Mouse (Mus musculus): ENCODE measurements around the gene Gm17364. TPM values are rescaled to one million over a fixed set of nuclear protein-coding genes. Genes with fewer than 3 reads are reported as not detected.

Gene Gm17364
- total RNA-seq (2014; rRNA removed; ENCODE audit: low replicate concordance) (not detected in 2 replicates), polyA plus RNA-seq (2015; fragmentation: Nextera tagmentation; extraction: Ambion mirVana) (not detected in 2 replicates)

- no peak within 1 kb of the TSS for H3K9ac ChIP-seq (replicated peaks; ENCODE audit: low read depth, low read length)
- no peaks in the 10 kb centered on the region for H3K9me3 ChIP-seq (replicated peaks; ENCODE audit: control insufficient read depth, low read length)
- H3K36me3 ChIP-seq (replicated peaks; ENCODE audit: control insufficient read depth, insufficient read depth, low read length), result peaks cover 17% of the 10 kb centered on the region; the same call in 1 of the 2 replicates
- no peaks in the 10 kb centered on the region for H3K4me1 ChIP-seq (ENCODE audit: control insufficient read depth, insufficient read depth)
- H3K4me3 ChIP-seq (ENCODE audit: low read depth, low read length), result no peak within 1 kb of the TSS
- TF ChIP-seq EP300 (IDR thresholded peaks at IDR 0.05; ENCODE audit: low read depth), result no peak
- TF ChIP-seq CTCF (IDR thresholded peaks at IDR 0.05; ENCODE audit: low read depth), result no peak
- H3K27ac ChIP-seq (ENCODE audit: low read depth), result no peak within 1 kb of the TSS
- WGBS, result 90% methylated on average over 10 of the region's 10 CpGs
- DNase-seq (ENCODE audit: low spot score), result no peak
- H3K4me2 ChIP-seq (ENCODE audit: low read depth, low read length), result no peak within 1 kb of the TSS
- no peaks in the 10 kb centered on the region for H3K27me3 ChIP-seq (ENCODE audit: control insufficient read depth, insufficient read depth, low read length)
- ATAC-seq (ENCODE audit: insufficient read depth, low read depth), result no peak
These were observed at the start of gene Gm17364 for GRCm38 (mm10) chr13:41273927-41274650. Gene Gm17364 (minus strand): TSS chr13:41273977.

- Histone ChIP-seq H3K27ac (ENCODE audit: low read depth) (peak overlapping the region; percentile 14; the same call in 1 of the 2 replicates), H3K36me3 (replicated peaks; ENCODE audit: control insufficient read depth, insufficient read depth, low read length) (peaks cover 26% of the 10 kb centered on the region), H3K9ac (replicated peaks; ENCODE audit: low read depth, low read length) (no peak overlapping the region), H3K4me3 (ENCODE audit: low read depth, low read length) (no peak overlapping the region), H3K4me1 (ENCODE audit: control insufficient read depth, insufficient read depth) (0 out of 2 replicates have a peak, but pooled peaks cover 4% of the 10 kb centered on the region), H3K27me3 (ENCODE audit: control insufficient read depth, insufficient read depth, low read length) (no peaks in the 10 kb centered on the region), H3K9me3 (replicated peaks; ENCODE audit: control insufficient read depth, low read length) (no peaks in the 10 kb centered on the region), H3K4me2 (ENCODE audit: low read depth, low read length) (no peak overlapping the region)
- WGBS, result 80% methylated on average over 3 of the region's 3 CpGs
- ATAC-seq (ENCODE audit: insufficient read depth, low read depth), result no peak
- DNase-seq (ENCODE audit: low spot score), result no peak
- TF ChIP-seq EP300 (IDR thresholded peaks at IDR 0.05; ENCODE audit: low read depth) (no peak), CTCF (IDR thresholded peaks at IDR 0.05; ENCODE audit: low read depth) (no peak)
These were observed 47.7 kb upstream of the Gm17364 start for GRCm38 (mm10) chr13:41321433-41321832.

- 65% methylated on average over 5 of the region's 5 CpGs for WGBS
These were observed 47.0 kb upstream of the Gm17364 start for GRCm38 (mm10) chr13:41320749-41321148.

GRCm38 (mm10) chr13:41302716-41303115 lies 28.9 kb upstream of the Gm17364 start:
- H3K9me3 ChIP-seq (replicated peaks; ENCODE audit: control insufficient read depth, low read length), result no peaks in the 10 kb centered on the region
- no peak overlapping the region for H3K9ac ChIP-seq (replicated peaks; ENCODE audit: low read depth, low read length)
- peak; percentile 68 for DNase-seq (ENCODE audit: low spot score)
- no peaks in the 10 kb centered on the region for H3K36me3 ChIP-seq (replicated peaks; ENCODE audit: control insufficient read depth, insufficient read depth, low read length)
- ATAC-seq (ENCODE audit: insufficient read depth, low read depth), result no peak; the same call in 1 of the 2 replicates
- WGBS, result 58% methylated on average over 10 of the region's 10 CpGs
- H3K27me3 ChIP-seq (ENCODE audit: control insufficient read depth, insufficient read depth, low read length), result no peaks in the 10 kb centered on the region
- H3K4me1 ChIP-seq (ENCODE audit: control insufficient read depth, insufficient read depth), result 0 out of 2 replicates have a peak, but pooled peaks cover 2% of the 10 kb centered on the region
- TF ChIP-seq CTCF (IDR thresholded peaks at IDR 0.05; ENCODE audit: low read depth) (peak; percentile 95), EP300 (IDR thresholded peaks at IDR 0.05; ENCODE audit: low read depth) (no peak)
- H3K27ac ChIP-seq (ENCODE audit: low read depth), result no peak overlapping the region
- no peak overlapping the region for H3K4me2 ChIP-seq (ENCODE audit: low read depth, low read length)
- H3K4me3 ChIP-seq (ENCODE audit: low read depth, low read length), result no peak overlapping the region

More at GRCm38 (mm10) chr13:41320749-41321148, 47.0 kb upstream of the Gm17364 start:
- no peak overlapping the region for H3K4me2 ChIP-seq (ENCODE audit: low read depth, low read length)
- TF ChIP-seq CTCF (IDR thresholded peaks at IDR 0.05; ENCODE audit: low read depth) (no peak), EP300 (IDR thresholded peaks at IDR 0.05; ENCODE audit: low read depth) (no peak)
- H3K9me3 ChIP-seq (replicated peaks; ENCODE audit: control insufficient read depth, low read length), result no peaks in the 10 kb centered on the region
- peaks cover 29% of the 10 kb centered on the region for H3K36me3 ChIP-seq (replicated peaks; ENCODE audit: control insufficient read depth, insufficient read depth, low read length)
- no peak overlapping the region for H3K4me3 ChIP-seq (ENCODE audit: low read depth, low read length)
- 0 out of 2 replicates have a peak, but pooled peaks cover 4% of the 10 kb centered on the region for H3K4me1 ChIP-seq (ENCODE audit: control insufficient read depth, insufficient read depth)
- no peaks in the 10 kb centered on the region for H3K27me3 ChIP-seq (ENCODE audit: control insufficient read depth, insufficient read depth, low read length)
- H3K9ac ChIP-seq (replicated peaks; ENCODE audit: low read depth, low read length), result no peak overlapping the region
- 0 out of 2 replicates have a peak overlapping the region, but pooled peaks have one; percentile 14 for H3K27ac ChIP-seq (ENCODE audit: low read depth)
- DNase-seq (ENCODE audit: low spot score) (no peak), ATAC-seq (ENCODE audit: insufficient read depth, low read depth) (no peak)

GRCm38 (mm10) chr13:41300037-41300436 lies 26.3 kb upstream of the Gm17364 start:
- no peak for ATAC-seq (ENCODE audit: insufficient read depth, low read depth)
- Histone ChIP-seq H3K4me1 (ENCODE audit: control insufficient read depth, insufficient read depth) (0 out of 2 replicates have a peak, but pooled peaks cover 2% of the 10 kb centered on the region), H3K4me2 (ENCODE audit: low read depth, low read length) (no peak overlapping the region), H3K4me3 (ENCODE audit: low read depth, low read length) (no peak overlapping the region), H3K27ac (ENCODE audit: low read depth) (no peak overlapping the region), H3K9me3 (replicated peaks; ENCODE audit: control insufficient read depth, low read length) (no peaks in the 10 kb centered on the region), H3K27me3 (ENCODE audit: control insufficient read depth, insufficient read depth, low read length) (no peaks in the 10 kb centered on the region), H3K36me3 (replicated peaks; ENCODE audit: control insufficient read depth, insufficient read depth, low read length) (no peaks in the 10 kb centered on the region), H3K9ac (replicated peaks; ENCODE audit: low read depth, low read length) (no peak overlapping the region)
- 36% methylated on average over 4 of the region's 4 CpGs for whole genome bisulfite sequencing
- no peak for TF ChIP-seq CTCF (IDR thresholded peaks at IDR 0.05; ENCODE audit: low read depth)
- TF ChIP-seq EP300 (IDR thresholded peaks at IDR 0.05; ENCODE audit: low read depth), result no peak
- DNase-seq (ENCODE audit: low spot score), result no peak

Measured in heart, postnatal 0 days (tissue).